Mouse (Mus musculus) MEL-GATA-1-ER (cell line): ENCODE data around the gene Fam107b.

Experiments
- DNase-seq: peaks from one replicate; pipeline ENCODE4 v3.0.0-alpha.2; 2012; ENCODE audit warnings: low read depth; ENCODE audit errors: extremely low read depth

The Fam107b gene

DNA sequence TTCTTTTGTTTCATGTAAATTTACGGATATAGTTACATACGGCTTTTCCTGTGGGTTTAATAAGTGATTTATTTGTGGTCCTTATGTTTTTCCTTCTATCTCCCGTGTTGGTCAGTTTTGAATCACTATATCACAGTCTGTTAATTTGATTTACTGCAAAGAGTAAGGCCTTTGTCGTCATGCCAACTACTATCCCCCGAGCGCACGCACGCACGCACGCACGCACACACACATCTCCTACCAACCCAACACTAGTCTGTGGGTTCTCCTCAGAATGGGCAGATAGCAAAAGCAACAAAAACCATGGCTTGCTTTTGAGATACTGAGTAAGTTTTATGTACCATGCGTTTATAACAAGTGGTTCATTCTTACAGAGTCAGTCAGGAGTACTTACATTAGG is 168.4 kb downstream of the Fam107b start:
- no peak for DNase-seq

DNA sequence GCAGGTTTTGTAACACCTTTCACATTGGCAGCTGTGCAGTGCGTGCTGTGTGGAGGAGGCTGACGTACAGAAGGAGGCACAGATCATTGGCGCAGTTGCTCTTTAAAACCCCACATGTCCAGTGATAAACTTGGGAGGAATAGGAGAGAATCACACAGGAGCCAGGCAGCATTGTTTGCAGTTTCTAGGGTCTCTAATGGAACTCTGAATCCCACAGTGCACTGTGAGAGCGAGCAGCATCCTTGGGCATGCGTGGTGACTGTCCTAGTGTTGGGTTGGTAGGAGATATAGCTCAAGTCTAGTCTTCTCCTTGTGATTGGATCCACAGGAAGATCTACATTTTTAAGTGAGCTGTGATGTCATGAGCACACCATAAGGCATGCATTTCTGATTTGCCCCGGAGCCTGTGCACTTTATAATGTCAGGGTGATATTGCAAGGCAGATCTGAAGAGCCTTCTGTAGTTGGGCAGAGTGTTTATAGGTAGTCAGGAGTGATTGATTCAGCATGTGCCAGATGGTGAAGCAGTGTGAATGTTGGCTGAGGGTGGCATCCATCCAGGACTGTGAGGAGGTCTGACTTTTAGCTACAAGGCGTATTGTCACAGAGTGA is 169.2 kb downstream of the Fam107b start:
- no peak for DNase-seq

DNA sequence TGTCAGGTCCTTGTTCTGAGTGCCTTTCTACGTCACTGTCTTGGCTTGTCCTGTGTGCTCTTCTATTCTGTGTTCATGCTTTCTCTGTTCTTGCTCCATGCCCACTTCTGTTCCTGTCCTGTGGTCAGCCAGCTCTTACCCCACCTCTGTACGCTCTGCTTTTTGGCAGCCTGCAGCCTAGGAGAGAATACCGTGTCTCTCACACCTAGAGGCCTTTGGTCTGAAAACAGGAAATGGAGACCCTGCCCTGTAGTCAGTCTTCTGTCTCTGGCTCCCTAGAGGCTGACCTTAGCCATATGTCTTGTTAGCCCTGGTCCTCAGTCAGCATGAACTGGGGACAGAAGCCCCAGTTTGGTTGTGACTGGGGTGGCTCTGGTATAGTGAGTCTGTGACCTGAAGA is 170.0 kb downstream of the Fam107b start:
- DNase-seq: no peak

DNA sequence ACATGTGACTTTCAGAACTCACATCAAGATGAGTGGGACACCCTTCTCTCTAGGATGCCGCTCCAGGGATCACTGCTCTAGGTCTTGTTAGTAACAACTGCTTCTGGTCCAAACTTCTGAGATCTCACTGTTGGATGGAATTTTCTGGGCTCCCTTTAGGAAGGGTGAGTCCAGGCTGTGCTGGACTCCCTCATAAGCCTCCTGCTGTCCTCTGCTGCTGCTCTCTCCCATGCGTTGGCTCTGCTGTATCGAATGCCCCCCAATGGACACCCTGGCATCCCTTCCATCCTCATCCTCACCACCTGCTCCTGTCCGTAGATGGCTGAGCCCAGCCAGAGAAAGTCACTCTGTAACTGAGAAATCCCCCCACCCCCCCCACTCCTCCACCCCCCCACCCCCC is 170.4 kb downstream of the Fam107b start:
- no peak for DNase-seq

DNA sequence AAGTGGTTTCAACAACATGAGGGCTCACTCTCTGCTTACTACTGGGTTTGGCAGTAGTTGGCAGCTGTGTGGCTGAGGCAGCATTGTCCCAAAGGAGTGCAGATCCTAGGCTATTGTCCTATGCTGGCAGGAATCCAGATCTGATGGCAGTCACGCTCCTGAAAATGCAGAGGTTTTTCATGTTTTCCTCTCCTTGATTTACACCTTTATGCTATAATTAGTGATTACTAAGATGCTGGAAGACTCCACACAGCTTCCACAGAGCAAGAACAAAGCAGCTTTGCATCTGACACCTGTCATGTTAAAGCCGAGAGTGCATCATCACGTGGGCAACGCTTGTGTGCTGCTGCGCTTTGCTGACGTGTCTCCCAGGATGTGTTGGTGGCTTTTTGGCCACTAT is 172.2 kb downstream of the Fam107b start:
- no peak for DNase-seq

DNA sequence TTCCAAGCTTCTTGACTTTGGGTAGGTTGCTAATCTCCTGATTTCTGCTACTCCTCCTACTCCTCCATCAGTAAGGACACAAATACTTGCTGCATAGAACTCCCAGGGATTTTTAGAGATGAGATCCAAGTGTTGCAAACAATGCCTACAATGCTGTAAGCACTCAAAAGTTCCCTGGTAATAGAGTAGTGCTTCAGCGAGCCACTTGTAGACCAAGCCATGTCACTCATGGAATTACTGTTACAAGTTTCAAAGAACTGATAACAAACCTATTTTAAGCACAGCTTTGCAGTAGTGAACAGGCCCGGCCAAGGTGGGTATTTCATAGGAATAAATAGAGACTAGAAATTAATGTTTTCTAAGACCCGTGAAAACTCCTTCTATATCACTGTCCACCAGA is 174.8 kb downstream of the Fam107b start:
- DNase-seq: no peak

DNA sequence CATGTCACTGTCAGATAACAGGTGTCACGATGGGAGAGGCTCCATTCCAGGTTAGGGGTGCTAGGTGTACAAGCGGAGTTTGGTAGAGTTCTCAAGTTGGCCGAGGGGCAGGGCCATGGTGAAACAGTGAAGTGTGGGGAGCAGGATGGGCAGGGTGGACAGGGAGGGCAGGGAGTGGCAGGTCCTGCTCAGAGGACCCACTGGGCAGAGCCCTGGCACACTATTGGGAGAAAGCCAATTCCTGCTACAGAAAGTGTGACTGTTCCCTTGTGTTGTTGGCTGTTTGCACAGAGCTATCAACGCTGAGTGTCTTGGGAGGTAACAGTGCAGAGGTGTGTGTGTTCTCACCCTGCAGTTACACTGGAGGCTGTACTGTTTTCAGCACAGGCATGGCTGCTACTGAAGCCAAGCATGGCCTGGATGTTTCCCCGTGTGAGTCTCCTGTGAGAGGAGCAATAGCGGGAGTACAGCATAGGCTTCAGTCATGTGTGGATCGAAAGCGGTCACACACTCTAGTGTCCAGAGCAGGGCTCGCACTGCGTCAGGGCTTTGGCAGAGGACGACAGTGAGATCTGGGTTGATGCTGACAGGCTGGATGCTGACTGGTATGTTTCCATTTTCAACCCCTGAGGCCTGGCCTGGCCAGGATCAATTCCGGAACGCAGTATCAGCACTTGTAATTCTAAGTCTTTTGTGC is 175.8 kb downstream of the Fam107b start:
- DNase-seq: no peak

DNA sequence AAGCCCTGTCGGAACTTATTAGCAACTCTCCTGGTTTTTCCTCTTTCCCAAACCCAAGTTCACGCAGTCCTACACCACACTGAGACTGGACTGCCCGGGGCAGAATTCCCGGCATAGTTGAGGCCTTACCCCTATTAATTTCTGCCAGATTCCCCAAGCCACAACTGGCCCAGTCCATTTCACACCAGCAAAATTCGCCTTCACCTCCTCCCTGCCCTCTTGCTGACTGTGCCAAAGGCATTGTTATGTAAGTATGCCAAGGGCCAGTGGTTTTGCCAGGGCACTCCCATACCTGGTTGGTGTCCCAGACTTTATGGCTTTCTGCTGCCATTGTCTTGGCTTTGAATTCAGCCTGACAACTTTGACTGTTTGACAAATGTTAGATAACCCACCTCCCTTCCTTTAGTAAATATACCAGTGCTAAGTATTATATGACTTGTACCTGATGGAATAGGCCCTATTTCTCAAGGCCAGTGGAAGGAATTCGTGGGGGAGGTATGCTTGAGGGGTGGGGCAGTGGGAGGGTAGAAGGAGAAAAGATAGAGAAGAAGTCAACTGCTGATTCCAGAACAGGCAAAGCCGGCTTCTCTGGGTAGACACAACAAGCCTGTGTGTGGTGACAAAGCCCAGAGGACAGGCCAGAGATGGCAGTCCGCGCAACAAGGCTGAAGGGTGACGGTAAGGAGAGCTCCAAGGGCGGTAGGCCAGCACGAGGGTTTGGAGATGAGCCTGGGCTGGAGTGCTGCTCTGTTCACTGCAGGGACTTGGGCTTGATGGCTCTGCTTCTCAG is 178.6 kb downstream of the Fam107b start:
- no peak for DNase-seq

DNA sequence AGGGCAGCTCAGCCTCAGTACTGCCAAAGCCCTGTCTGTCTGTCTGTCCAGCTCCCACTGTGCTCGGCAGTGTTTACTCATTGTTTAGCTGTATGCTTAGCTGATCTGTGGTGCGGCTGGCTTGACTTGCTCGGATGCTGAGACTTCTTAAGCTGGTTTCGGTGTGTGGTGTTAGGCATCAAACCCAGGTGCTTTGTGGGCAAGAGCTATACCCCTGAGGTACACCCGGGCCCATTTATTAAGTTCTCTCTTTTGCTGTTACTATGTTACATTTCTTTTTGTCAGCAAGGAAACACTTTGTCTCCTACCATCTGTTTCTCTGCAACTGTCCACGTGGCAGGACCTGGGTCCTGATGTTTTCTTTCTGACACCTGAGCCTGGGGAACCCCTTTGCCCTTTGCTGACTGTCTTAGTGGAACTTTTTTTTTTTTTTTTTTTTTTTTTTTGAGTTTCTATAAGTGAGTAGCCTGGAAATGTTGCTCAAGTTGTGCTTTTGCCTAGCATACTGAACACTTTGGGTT is 179.3 kb downstream of the Fam107b start:
- no peak for DNase-seq

DNA sequence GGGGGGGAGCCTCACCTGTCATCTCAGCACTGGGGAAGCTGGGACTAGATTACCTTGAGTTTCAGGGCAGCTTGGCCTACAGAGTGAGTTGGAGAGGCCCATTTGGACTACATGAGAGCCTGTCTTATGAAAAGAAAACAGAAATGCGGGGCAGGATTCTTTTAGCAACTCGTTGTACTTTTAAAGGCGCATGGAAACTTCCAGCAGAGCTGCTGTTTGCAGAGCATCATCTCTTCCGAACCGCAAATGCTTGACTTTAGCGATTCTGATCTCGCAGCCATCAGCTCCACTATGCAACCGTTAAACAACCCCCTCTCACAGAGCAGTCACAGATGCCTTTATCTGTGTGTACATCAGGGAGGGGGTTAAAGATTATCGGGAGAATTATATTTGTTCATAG is 179.8 kb downstream of the Fam107b start:
- no peak for DNase-seq

DNA sequence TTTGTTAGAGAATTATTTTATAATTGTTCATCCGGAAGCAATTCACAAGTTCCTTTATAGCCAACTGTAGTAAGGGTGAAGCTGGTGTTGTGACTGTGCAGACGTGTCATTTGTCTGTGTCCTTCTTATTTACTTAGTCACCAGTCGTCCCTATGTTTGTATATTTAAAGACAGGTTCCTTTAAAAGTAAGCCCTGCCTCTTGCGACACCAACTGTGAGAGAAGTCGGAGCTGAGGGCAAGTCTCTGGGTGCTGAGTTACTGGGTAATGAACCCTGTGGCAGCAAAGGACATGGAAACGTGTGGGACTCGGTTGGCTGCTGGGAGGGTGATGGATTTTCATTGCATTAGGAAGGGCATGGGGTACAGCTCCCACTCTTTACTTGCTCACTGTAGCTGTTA is 182.1 kb downstream of the Fam107b start:
- DNase-seq: no peak

DNA sequence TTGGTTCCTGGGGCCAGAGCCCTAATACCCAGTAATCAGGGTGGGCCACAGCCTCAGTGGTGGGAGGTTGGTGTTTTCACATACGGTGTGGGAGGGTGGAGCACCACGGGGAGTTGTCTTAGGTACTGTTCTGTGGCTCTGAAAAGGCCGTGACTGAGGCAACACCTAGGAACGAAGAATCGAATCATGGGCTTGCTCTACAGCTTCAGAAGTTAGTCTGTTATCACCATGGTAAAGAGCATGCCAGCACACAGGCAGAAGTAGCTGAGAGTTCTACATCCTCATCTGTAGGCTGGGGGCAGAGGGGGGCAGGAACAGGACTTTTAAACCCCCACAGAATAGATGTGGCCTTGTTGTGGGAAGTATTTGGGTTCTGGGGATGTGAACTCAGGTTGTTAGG is 182.6 kb downstream of the Fam107b start:
- no peak for DNase-seq

DNA sequence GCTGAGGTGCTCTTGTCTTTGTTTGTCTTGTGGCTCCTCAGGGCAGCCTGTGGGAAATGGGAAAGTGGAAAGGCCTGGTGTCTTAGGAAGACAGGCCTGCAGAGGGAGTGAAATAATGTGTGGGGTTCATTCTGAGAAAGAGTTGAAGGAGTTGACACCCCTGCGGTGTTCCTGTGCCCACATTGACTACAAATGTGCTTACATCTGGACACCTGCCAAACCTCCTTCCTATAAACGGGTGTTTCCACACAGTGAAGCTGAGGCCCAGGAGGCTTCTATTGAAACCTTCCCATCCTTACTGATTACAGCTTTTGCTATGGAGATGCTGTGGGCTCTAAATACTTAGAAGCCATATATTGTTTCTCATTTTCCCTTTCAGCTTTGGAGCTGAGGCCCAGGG is 183.5 kb downstream of the Fam107b start:
- DNase-seq: peak; percentile 25

DNA sequence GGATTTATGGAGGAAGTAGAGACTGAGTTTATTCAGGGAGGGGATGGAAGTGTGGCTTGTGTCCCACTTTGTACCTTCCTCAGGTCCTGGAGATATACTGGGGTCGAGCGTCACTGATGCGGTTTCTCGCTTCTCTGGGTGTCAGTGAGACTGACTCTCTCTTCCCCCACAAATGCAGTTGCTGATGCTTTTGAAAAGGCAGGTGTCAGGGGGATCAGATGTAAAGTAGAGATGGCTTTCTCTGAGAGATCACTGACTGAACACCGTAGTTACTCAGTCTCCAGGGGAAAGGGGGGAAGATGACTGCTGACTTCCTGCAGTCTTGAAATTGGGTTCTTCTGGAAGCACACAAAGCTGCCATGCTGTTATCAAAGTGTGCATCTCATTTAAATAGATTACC is 185.6 kb downstream of the Fam107b start:
- no peak for DNase-seq

DNA sequence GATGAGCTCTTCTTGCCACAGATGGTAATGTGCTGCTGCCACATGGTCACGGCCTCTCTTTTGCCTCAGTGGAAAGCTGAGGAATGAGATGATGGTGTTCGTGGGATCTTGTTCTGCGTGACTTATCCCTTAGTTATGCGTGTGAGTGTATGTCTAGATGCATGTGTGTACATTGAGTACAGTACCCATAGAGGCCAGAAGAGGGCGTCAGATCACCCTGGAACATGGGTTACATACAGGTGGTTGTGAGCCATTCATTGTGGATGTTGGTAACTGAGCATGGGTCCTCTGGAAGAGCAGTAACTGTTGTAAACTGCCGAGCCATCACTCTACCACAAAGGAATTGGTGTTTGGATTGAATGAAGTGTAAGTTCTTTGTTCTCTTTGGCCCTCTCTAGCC is 188.1 kb downstream of the Fam107b start:
- DNase-seq: no peak

DNA sequence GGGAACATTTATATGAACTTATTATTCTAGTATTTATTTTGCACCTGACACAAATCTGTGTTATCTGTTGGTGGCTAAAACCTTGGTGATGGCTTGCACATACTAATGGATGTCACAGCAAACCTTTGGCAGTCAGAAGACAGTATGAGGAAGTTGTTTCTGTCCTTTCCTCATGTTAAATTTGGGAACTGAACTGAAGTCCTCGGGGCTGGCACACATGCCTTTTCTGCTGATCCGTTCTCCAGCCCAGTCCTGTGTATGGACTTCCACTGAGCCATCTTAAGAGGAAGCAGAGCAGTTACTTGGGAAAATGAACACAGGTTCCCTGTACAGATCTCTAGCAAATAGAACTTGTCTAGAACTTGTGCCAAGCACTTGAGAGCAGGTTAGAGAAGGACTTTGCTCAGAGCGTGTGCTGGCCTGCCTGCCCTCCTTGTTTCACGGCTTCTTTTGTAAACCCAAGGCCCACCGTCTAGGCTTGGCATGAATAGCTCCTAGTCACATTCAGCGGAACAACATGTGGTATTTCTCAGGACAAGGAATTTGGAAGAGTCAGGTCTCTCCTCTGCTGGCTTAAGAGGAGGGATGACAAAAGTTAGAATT is 190.0 kb downstream of the Fam107b start:
- DNase-seq: no peak

DNA sequence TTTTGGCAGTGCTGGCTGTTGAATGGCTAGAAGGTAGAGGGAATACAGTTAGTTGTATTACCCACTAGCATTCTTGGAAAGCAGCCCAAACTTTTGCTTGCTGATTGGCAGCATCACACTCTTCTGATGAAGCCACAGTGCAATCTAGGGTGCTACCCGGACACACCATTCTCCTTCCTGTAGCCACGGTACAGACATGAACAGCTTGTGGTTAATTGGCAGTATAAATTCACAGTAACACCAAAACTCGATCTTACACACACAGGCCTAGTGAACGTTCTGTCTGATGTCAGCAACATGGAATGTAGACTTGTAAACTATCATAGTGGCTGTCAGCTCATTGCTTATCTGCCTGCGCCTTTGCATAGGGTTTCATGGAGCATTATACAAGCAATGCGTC is 193.8 kb downstream of the Fam107b start:
- no peak for DNase-seq

DNA sequence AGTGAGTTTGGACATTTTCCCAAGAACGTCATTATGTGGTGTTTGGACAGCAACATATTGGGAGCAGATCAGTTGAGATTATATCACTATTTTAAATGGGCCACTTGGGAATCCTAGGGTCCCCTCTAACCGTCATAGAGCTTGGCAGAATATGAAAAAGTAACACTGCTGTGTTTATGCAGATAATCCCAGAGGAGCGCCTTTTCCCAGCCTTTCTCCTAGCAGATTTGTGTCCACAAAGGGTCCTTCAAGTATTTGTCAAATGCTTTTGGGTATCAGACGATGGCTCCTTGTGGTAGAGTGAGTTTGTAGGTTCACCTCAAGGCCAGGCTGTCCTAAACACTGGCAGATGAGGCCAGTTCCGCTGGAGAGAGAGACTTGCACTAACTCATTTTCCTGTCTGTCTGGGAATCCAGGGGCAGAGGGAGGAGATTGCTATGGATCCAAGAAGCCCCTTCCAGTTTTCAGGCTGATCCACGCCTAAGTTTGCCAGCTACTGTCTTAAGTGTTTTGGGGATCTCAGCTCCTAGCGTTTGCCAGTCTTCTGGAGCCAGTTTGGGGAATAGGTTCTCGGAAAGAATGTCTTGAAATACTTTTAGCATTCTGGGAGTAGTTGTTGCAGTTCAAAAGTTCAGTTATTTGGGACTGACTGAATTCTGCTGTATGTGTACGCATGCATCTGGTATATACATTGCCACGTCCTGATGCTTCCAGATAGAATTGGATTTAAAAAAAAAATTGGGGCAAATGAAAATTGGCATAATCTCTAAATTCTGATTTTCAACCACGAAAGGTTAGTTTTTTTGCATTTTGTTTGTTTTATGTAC is 195.9 kb downstream of the Fam107b start:
- DNase-seq: no peak

DNA sequence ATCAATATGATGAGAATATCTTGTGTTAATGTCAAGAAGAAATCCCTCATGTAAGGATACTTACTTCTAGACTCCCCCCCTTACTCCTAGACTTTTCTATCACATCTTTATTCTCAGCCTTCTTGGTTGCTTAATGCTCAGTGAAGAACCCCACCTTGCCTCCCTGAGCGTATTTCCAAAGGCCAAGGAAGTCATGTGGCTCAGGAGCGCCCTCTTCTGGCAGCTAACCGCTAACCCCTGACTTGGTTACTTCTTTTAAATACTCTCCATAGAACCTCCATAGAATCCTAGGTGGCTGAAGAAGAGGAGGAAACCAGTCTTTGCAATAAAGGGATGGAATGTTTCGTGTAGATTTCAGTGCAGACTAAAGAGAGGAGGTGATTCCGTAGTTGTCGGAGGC is 199.0 kb downstream of the Fam107b start:
- peak; percentile 49 for DNase-seq

DNA sequence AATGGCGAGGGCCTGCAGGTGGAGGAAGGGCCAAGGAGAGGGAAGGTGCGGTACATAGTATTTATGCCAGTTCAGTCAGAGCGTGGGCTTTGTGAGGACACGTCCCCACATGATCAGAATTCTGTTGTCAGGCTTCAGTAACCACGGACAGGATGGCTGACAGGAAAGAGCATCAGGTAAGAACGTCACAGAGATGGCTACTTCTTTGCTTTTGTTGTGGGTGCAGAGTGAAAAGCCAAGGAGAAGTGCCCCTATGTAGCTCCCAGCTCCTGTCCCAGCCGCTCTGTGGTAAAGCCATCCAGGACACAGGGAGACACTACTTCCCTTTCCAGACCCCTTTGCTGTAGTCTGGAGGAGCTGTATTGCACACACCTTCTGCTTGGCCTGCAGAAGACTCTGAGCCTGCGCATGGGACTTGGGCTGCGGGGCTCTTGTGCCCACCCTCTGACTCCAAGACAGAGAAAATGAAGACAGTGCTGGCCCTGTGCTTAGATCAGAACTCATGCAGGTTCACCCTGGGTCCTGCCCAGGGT is 199.6 kb downstream of the Fam107b start:
- no peak for DNase-seq

DNA sequence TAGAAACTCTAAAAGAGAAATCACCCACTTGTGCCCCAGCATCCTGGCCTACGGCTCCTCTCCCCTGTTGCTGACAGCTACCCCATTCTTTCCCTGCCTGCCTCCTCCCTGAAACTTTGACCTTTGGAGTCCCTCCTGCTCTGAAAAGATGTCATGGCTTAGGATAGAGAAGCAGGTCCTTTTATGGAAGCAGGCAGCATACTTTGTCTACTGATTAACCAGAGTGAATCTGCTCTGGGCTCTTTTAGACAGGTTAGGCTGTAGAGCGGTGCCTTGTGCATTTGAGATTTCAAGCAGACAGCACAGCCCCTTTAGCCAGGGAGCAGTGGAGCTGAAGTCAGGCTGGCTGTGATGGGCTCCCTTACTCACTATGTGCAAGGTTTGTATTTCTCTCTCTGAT is 200.1 kb downstream of the Fam107b start:
- no peak for DNase-seq
